Mouse (Mus musculus) CD4-positive, CD25-positive, alpha-beta regulatory T cell, adult 4 months (primary cell): Measurements from ENCODE around the gene Nefh. TPM values are rescaled to one million over a fixed set of nuclear protein-coding genes. Genes with fewer than 3 reads are reported as not detected.
A peak's percentile ranks its signal among the peaks of the same experiment; 100 is the strongest.

ENCODE experiments used
- ATAC-seq: one replicate; pipeline ENCODE4 v1.8.0; 2017
- polyA plus RNA-seq, 2 experiments: library from polyadenylated mRNA; unstranded; fragments of 100-300 nt; shearing (Covaris generic); gene quantifications; one replicate each; pipeline ENCODE4 v1.2.1; 2017

Nefh gene
- 1 to 10 TPM; 6.6 to 6.9 TPM for polyA plus RNA-seq

DNA sequence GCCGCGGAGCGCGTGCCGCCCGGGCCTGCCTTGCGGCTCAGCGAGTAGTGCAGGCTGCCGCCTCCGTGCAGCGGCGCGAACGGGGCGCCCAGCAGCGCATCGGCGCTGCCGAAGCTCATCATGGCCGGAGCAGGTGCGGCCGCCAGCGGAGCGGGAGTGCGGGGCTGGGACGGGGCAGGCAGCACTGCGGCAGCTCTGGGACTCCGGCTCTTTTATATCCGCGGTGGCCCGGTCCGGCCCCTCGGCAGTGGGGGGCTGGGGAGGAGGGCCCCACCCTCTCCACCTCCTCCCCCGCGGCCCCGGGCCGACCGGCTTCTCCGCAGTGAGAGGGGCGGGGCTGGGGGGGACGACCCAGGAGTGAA lies at the start of gene Nefh:
TSS of gene Nefh (minus strand) at position 252 of the 362 bp plus-strand sequence.
- ATAC-seq = no peak

DNA sequence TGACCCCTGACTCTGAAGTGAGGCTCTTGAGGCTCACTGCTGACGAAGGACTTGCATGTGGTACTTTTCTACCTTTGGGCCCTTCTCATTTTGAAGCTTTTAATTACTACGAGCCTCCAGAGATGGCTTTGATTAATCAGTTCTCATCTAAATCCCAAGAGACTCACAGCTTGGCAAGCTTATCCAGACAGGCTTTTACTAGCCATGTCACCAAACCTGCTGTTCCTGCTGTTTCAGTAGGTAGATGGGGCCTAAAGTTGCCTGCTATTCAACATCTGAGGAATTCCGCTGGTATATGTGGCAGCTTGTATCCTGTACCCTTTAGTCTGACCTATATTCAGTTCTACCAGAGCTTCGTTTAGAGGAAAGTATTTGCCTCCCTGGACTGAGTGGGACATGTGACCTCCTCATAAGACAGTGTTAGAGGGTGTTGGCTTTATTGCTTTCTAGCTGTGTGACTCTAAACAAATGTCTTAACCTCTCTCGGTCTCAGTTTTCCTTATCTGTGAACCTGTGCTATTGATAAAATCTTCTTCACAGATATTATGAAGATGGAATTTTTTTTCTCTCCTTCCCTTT lies 48.8 kb upstream of the Nefh start:
- ATAC-seq = no peak

DNA sequence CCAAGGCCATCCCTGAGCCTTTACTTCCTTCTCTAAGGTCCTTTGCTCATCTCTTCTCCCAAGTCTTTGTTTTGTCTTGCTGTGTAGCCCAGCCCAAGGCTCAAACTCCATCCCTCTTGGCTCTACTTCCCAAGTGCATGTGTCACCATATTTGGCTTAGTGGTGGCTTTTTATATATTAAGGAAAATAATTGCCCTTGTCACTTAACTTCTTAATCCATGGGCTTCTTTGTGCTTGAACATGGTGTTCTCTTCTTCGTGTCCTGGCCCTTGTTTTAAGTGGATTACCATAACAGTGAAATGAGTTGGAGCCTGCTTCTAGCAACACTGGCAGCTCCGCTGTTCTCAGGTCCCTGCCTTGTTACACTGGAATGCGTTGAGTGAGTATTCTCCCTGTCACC lies 47.8 kb upstream of the Nefh start:
- no peak for ATAC-seq

DNA sequence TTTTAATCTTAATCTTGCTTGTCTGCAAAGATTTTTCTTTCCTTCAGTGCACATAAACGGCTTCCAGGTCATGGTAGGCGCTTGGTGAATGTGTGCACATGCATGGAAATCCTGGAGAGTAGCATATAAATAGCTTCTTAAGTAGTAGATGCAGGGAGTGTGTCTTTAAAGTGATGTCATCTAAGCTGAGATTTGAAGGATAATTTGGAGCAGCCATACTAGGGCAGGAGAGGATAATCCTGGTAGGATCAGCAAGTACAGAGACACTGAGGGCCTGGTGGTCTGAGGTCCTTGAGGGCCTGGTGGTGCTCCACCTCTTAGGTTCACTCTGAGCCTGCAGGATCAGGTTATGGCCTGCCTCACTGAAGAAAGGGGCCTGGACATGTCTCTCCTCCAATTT lies 44.6 kb upstream of the Nefh start:
- no peak for ATAC-seq

DNA sequence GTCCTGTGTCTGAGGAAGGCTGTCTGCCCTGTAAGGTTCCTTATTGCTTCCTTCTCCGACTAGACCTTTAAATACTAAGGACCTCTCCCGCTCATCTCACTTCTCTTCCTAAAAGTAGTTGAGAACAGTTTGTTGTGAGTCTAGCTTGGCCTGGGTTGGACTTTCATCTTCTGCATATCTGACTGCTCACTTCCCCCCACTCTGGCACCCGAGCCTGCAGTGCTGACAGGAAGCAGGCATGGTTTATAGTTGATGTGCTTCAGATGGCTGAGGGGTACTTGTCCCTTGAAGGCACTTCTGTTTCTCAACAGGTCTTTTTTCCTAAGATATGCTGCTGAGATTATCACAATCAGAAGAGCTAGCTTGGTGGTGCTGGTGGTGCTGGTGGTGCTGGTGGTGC lies 41.3 kb upstream of the Nefh start:
- ATAC-seq = peak; percentile 33

DNA sequence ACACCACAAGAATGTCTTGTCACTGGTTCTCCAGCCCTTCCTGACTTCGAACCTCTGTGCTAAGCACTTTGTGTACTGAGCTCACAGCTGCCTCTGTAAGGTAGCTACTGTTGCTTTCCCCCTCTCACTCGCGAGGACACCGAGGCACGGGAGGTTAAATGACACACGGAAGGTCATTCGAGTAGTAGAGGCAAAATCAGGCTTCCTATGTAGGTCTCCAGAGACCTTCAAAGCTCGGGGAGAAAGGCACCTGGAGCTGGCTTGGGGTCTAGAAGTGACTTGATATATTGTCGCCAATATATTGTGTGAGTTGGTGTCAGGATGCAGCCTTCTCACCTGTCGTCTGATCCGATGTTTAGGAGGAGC lies 39.6 kb upstream of the Nefh start:
- no peak for ATAC-seq

DNA sequence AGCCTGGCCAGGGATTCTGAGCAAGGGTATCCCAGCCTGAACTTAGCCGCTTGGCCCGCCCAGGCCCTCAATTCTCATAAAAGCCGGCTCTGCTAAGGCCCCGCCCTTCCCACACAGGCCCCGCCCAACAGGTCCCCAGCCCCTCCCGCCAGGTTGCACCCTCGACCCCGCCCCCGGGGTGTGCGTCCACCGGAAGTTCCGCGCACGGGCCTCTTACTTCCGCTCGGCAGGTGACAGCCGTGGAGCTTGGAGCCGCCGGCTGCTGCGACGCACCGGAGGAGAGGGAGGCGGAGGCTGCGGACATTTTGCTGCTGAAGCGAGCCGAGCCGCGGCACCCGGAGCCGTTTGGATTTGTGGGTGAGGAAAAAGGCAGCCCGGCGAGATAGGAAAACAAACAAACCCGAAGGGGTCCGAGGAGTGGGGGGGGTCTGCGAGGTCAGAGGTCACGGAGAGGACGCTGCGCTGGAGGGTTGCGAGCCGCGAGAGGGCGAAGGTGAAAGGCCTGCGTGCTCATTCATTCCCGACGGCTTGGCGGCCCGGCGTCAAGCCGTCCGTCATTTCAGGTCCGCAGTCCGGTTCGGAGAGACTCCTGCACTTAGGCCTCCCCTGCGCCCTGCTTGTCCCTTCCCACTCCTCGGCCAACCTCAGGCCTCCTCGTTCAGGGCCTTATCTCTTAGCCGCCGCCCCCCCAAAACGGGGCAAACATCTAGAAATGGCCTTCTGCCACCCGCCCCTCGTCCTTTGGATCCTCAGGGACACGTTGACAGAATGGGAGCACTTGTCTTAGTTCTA lies 39.0 kb upstream of the Nefh start, which contains the start of gene Ap1b1:
TSS of gene Ap1b1 (plus strand) at position 130 of the 792 bp plus-strand sequence.
- peak; percentile 98 for ATAC-seq

DNA sequence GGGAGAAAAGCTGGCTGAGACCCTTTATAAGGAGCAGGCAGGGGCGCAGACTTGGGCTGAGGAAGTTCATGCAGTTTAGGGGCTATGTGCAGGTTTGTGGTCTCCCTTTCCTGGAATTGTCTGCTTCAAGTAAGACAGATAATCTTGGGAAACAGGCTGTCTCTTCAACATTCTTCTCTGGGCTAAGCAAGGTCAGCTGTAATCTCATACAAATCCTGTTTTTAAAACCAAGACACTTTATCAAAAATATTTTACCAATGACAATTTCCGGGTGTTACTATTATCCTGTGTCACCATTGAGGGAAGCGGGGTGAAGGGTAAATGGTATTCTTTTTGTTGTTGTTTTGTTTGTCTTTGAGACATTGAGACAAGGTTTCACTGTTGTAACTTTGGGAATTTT lies 36.9 kb upstream of the Nefh start:
- no peak for ATAC-seq

DNA sequence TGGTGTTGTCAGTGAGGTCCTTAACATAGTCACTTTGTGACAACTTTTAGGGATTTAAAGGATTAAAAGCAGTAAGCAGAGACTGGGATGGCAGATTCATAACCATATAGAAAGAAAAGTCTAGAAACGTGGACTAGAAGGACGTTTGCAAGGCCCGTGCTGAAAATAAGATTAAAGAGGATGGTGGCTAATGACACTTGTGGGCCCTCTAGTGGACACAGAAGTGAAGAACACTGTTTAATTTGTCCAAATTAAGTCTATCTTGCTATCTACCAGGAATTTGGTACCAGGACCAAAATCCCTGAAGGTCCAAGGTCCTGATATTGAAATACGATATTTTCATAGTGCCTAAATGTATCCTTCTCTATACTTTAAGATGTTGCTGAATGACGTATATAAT lies 36.4 kb upstream of the Nefh start:
- peak; percentile 44 for ATAC-seq

DNA sequence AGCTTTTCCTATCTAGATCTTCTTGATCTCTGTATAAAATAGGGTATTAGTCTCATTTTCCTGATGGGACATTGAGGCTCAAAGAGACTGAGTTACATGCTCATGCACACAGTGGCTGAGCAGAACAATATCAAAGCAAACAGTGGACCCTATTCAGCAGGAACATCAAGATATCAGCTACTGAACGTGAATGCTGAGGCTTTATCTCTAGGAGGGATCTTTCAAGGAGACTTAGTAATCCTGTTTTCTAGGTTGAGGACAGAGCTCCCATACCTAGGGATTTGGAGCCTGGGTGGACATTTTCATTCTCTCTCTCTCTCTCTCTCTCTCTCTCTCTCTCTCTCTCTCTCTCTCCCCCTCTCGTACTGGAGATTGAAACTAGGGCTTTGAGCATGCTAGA lies 35.7 kb upstream of the Nefh start:
- no peak for ATAC-seq

DNA sequence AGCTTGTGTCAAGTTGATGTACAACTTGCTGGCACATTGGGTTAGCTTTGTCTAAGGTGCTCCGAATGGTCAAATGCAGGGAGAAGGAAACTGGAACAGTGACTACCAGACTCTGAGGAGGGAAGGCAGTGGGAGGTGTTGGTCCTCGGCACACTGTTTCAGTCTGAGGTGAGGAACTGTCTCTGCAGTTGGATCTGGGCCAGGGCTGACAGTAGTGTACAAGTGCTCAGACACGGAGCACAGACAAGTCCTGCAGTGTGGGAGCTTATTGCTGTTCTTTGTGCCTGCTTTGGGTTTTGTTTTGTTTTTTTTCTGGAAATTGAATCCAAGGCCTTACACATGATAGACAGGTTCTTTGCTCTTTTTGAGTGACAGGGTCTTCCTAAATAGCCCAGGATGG lies 35.1 kb upstream of the Nefh start:
- ATAC-seq = no peak

DNA sequence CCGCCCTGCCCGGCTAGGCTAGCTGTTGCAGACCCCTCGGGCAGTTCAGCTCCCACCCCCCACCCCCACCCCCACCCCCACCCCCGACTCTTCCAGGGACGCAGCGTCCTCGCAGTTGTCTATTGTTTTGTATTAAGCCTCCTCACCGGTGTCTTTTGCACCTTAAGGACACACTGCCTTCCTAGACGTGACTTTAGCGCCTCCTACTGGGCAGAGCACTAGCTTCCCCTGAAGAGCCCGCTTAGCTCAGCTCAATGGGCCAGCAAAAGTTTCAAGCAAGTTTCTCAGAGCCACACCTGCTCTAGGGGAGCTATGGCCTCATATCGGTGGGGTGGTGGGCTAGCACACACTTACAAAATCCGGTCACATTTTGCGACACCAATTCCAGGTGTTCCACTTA lies 27.8 kb upstream of the Nefh start:
- peak; percentile 65 for ATAC-seq

DNA sequence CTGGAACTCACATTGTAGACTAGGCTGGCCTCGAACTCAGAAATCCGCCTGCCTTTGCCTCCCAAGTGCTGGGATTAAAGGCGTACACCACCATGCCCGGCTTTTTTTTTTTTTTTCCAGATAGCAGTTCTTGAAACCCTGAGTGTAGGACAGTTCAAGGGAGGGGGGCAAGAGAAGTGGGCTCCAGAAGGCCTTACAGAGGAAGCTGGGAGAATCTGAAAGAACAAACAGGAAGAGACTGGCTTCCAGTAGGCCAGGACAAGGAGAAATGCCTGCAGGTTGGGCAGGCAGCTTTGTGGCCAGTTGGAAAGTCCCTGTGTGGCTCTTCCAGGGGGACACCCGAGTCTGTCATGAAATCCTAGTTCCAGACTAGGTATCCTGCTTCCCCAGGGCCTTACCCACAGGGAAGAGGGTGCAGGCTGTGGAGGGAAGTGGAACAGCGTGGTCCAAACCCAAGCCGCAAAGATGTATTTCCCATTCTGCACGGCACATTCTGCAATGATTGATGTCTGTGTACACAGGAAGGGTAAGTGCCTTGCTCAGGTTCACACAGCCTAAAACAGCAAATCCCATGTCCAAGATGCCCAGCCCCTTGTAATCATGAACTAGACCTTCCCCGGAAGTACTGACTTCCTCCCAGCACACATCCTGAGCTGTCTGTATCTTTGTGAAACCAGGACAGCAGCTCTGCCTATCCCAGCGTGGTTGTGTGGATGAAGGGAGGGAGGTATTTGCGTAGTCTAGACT lies 26.7 kb upstream of the Nefh start:
- no peak for ATAC-seq

DNA sequence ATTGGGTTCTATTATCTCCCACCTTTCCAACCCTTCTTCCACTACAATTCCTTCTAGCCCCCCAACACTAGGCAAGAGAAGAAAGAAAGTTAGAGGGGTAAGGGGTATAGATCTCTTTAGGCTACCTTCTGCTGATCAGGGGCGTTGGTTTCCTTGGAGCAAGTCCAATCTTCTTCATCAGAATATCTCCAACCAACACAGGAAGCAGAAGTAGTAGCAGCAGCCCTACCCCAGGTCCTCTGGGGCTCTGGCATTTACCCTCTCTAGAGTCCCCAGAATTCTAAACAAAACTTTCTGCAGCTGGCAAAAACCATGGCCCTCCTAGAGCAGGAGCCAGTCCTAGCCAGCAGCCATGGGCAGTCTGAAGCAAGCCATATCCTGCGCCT lies 26.0 kb upstream of the Nefh start:
- no peak for ATAC-seq

DNA sequence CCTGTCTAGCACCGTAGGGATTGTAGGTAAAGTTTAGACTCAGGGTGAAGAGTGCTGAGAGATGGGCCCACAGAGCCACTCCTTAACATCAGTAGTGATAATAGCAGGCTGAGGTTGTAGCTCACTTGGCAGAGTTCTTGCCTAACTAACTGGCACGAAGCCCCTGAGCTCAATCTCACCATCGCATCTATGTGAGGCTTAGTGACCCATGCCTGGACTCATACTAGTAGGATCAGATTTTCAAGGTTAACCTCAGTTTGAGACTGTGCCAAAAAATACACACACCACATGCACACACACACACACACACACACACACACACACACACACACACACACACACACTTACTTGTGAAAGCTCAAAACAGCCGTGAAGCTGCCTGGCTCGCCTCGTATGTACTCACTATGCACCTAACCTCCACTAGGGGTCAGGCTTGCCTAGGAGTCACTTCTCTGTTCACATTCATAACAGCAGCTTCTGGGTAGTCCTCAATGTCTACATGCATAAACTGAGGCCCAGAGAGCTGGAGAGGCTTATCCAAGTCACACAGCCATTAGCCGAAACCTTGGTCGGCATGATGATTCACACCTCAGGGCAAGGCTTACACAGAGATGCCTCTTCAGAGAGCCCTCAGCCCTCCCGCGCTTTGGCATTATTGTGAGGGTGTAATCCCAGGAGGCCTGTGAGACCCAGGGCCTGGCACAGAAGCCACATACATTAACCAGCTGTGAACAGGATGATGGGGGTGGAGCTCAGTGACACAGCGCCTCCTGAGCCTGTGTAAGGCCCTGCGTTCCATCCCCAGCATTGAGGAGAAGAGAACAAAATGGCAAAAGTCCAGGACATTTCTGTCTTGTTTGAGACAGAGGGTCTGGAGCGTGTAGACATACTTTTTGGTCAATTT lies 25.4 kb upstream of the Nefh start:
- ATAC-seq = peak; percentile 81

DNA sequence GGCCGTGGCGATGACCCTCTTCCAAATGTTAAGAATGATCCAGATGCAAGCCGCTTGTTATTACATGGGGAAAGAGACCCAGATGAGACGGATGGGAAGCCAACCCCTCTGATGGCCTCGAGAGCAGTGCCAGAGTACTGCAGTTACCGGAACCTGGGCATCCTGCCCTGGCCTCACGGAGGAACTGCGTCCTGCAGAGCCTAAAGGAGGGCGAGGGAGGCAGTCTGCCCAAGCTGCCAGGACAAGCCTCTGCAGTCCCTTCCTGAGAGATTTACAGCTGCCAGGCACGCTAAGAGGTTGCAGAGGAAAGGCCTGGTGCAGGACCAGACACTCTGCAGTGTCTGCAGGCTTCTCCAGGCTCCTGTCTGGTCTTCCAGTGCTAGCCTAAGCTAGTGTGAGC lies 20.5 kb upstream of the Nefh start:
- no peak for ATAC-seq

DNA sequence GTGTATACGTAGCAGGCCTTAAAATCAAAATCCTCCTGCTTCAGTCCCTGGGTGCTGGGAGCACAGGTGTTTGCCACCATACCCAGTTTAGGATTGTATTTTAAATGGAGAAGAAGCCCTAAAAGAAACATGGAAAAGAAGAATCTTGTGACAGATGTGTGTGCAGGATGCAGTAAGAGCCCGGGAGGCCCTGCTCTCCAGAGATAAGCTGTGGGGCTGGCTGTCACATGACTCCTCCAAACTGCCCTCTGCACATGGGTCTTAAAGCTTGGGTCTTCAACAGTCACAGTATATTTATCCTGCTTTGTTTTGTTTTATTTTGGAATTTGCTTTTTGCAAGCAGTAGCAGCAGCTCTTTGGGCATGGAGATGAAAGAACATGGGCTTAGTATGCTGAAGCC lies 19.7 kb upstream of the Nefh start:
- no peak for ATAC-seq

DNA sequence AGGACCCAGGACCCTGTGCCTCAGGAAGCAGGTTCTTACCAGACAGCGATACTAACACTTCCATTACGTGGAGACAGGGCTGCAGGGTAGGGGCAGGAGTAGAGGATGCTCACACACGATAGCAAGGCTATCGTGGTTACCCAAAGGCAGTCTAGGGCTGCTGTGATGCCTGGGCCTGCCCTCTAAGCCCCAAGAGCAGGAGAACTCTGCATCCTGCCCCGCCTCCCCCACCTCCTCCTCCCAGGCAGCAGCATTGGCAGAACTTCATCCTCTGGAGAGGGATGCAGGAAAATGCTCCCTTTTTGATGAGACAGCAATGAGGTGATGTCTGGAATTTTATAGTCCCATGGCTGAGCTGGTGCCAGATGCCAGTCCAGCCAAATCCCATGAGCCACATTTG lies 19.0 kb upstream of the Nefh start:
- no peak for ATAC-seq

DNA sequence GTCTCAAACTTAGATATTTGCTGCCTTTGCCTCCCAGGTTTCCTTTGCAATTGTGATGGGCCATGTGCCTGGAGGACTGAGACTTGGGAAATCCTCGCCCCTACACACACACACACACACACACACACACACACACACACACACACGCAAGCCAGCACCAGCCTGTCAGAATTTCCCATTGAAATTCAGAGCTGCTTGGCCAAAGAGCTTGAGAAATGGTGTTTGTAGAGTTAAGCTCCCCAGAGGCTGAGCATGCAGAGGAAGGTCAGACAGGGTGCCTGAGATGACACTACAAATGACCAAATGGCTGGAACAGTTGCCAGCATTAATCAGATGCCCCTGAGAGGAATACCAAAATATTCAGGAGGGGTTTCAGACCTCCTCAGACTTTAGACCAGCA lies 18.5 kb upstream of the Nefh start:
- ATAC-seq = no peak

DNA sequence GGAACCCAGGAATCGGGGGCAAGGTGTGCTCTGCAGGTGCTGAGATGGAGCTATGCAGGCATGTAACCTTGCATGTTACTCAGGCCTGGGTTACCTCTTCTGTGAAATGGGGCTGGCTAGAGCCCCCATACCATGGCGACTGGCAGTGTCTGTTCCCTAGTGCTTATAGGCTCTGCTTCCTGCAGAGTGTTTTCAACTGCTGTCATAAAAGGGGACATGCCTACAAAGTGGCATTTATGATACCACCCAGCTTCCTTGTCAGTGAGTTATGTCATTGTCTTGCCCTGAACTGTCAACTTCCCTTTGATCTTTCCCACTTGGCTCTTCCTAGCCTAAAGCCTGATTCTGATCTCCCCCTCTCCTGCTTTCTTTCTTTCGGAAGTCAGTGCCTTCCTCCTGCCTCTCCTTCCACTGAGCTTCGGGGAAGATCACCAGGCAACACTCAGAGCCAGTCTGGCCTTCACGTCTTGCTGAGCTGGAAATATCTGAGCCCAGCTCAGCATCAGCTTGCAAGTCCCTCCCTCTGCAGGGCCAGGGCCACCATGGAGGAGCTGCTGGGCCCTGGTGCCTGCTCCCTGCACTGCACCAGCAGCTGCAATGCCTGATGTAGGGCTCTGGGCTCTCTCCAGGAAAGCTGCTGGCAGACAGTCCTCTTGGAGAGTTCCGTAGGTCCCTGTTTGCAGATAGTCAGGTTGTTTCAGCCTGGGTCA lies 15.4 kb upstream of the Nefh start:
- ATAC-seq = no peak

DNA sequence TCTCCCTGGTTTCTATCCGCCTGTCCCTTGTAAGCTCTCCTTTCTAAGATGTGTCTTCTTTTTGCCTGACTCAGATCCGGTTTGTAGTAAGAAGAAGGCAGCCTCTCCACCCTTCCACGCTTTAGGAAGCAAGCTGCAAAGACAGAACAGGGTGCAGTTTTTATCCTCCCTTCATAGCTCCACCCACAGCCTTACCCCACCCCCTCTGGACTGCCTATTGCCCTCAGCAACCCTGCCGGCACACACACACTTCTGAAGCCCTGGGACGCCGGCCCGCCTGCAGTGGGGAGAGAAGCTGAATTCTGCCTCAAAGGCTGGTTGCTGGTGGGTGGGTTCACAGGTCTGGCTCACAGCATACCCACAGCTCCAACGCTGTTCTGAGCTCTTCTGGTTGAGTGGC lies 6.1 kb upstream of the Nefh start:
- no peak for ATAC-seq

DNA sequence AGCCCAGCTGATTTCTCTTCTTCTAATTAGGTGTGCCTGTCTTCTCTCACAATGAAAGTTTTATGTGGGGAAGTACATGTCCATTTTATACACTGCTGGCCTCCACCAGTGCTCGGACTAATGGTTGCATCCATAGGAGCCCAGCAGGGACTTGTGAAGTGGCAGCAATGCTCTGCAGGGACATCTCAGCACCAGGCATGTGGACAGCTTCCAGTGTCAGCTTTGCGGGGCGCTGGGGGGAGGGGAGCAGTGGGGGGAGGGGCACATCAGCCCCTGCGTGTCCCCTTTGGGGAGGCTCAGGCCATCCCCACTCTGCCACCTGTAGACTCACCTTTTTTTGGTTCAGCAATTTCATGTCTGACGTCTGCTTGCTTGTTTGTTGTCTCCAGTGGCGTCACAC lies 5.5 kb upstream of the Nefh start:
- ATAC-seq = no peak
